Mouse (Mus musculus): Measurements from ENCODE around the gene Bcl2l13. TPM values are rescaled to one million over a fixed set of nuclear protein-coding genes. Genes with fewer than 3 reads are reported as not detected.

Gene Bcl2l13
- total and polyA plus RNA-seq, 2 experiments from 2014 or later, result 30.9 to 32.4 TPM

DNA sequence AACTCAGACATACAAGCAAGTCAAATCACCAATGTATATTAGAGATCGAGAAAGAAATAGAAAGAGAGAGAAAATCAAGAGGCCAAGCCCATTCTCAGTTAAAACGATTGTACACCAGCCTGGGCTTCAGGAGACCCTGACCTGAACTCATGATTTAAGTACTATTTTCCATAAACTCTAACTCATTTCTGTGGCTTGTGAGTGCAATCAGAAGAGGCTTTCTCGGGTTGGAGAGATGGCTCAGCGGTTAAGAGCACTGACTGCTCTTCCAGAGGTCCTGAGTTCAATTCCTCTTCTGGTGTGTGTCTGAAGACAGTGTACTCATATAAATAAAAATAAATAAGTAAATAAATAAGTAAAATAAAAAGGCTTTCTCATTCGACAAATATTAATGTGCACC, 14.3 kb upstream of the Bcl2l13 start:
- Histone ChIP-seq H3K27ac (ENCODE audit: low read depth) (peak overlapping the region; percentile 88; the same call in 1 of the 2 replicates), H3K27me3 (ENCODE audit: control insufficient read depth, insufficient read depth, low read length) (no peaks in the 10 kb centered on the region), H3K4me3 (ENCODE audit: low read depth, low read length) (peak overlapping the region; percentile 76), H3K9me3 (replicated peaks; ENCODE audit: control insufficient read depth, low read length) (no peaks in the 10 kb centered on the region), H3K4me2 (ENCODE audit: low read depth, low read length) (peak overlapping the region; percentile 66), H3K9ac (replicated peaks; ENCODE audit: low read depth, low read length) (peak overlapping the region; percentile 72), H3K36me3 (replicated peaks; ENCODE audit: control insufficient read depth, insufficient read depth, low read length) (peaks cover 21% of the 10 kb centered on the region), H3K4me1 (ENCODE audit: control insufficient read depth, insufficient read depth) (peaks cover 10% of the 10 kb centered on the region)
- DNase-seq (ENCODE audit: low spot score) (no peak), ATAC-seq (ENCODE audit: insufficient read depth, low read depth) (no peak)
- WGBS, result 48% methylated on average over 5 of the region's 5 CpGs
- no peak for TF ChIP-seq EP300 (IDR thresholded peaks at IDR 0.05; ENCODE audit: low read depth)
- TF ChIP-seq CTCF (IDR thresholded peaks at IDR 0.05; ENCODE audit: low read depth), result no peak

DNA sequence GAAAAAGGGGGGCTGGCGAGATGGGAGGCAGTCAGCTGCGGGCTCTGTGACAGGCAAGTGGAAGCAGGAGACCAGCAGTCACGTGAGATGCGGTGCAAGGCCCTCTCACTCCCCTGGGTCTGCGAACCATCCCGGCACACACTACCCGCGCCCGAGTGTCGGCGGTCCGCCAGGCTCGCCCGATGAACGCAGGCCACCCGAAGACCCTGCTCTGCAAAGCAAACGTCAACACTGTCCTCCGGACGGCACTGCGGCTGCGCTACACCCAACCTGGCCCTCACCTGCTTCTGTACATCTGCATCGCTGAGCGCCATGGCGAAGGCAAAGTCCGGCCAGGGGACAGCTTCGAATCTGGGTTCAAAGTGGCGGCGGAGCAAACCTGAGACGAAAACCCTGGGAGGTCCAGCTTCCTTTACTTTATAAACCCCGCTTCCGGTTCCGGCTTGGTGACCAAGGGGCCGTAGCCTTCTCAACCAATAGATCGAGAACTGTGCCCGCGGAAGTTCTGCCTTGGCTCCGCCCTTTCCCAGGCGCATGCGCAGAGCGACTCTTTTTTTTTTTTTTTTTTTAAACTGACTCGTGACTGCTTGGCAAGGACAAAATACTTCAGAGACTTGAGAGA, 13.6 kb upstream of the Bcl2l13 start, which contains the start of gene Atp6v1e1:
Atp6v1e1 (minus strand) TSS at position 487 of the 622 bp plus-strand sequence.
- ATAC-seq (ENCODE audit: insufficient read depth, low read depth) (peak; percentile 98), DNase-seq (ENCODE audit: low spot score) (peak; percentile 97)
- H3K27ac ChIP-seq (ENCODE audit: low read depth), result peak within 1 kb of the TSS; percentile 88
- H3K4me2 ChIP-seq (ENCODE audit: low read depth, low read length), result peak within 1 kb of the TSS; percentile 66
- H3K36me3 ChIP-seq (replicated peaks; ENCODE audit: control insufficient read depth, insufficient read depth, low read length), result peaks cover 18% of the 10 kb centered on the region
- peaks cover 10% of the 10 kb centered on the region for H3K4me1 ChIP-seq (ENCODE audit: control insufficient read depth, insufficient read depth)
- TF ChIP-seq EP300 (IDR thresholded peaks at IDR 0.05; ENCODE audit: low read depth) (no peak; the same call in 1 of the 2 replicates), CTCF (IDR thresholded peaks at IDR 0.05; ENCODE audit: low read depth) (0 out of 2 replicates have a peak, but pooled peaks have one; percentile 3)
- H3K27me3 ChIP-seq (ENCODE audit: control insufficient read depth, insufficient read depth, low read length), result no peaks in the 10 kb centered on the region
- H3K9ac ChIP-seq (replicated peaks; ENCODE audit: low read depth, low read length), result peak within 1 kb of the TSS; percentile 72
- under 1% methylated on average over 41 of the region's 41 CpGs for WGBS
- H3K4me3 ChIP-seq (ENCODE audit: low read depth, low read length), result peak within 1 kb of the TSS; percentile 76
- no peaks in the 10 kb centered on the region for H3K9me3 ChIP-seq (replicated peaks; ENCODE audit: control insufficient read depth, low read length)

DNA sequence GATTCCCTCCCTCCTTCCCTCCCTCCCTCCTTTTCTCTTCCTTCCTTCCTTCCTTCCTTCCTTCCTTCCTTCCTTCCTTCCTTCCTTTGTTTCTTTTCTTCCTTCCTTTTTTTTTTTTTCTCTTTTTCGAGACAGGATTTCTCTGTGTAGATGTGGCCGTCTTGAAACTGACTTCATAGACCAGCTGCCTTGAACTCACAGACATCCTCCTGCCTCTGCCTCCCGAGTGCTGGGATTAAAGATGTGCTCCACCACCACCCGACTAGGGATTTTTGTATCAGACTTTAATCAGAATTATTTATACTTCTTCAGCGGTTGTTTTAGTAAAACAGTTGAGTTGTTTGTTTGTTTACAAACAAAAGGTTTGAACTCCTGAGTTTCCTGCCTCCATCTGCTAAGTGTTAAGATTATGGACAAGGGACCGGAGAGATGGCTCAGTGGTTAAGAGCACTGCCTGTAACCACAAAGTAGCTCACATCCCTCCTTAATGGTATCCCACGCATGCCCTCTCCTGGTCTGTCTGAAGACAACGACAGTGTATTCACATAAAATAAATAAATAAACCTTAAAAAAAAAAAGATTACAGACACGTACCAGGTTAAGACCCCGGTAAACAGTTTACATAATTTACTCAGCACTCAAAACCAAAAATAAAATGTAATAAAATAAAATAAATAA, 12.9 kb upstream of the Bcl2l13 start:
- peaks cover 10% of the 10 kb centered on the region for H3K4me1 ChIP-seq (ENCODE audit: control insufficient read depth, insufficient read depth)
- no peaks in the 10 kb centered on the region for H3K9me3 ChIP-seq (replicated peaks; ENCODE audit: control insufficient read depth, low read length)
- H3K4me2 ChIP-seq (ENCODE audit: low read depth, low read length), result peak overlapping the region; percentile 66
- peak overlapping the region; percentile 88 for H3K27ac ChIP-seq (ENCODE audit: low read depth)
- H3K36me3 ChIP-seq (replicated peaks; ENCODE audit: control insufficient read depth, insufficient read depth, low read length), result peaks cover 12% of the 10 kb centered on the region
- TF ChIP-seq EP300 (IDR thresholded peaks at IDR 0.05; ENCODE audit: low read depth), result no peak; the same call in 1 of the 2 replicates
- TF ChIP-seq CTCF (IDR thresholded peaks at IDR 0.05; ENCODE audit: low read depth), result 0 out of 2 replicates have a peak, but pooled peaks have one; percentile 13
- H3K9ac ChIP-seq (replicated peaks; ENCODE audit: low read depth, low read length), result no peak overlapping the region
- H3K27me3 ChIP-seq (ENCODE audit: control insufficient read depth, insufficient read depth, low read length), result no peaks in the 10 kb centered on the region
- peak overlapping the region; percentile 76; the same call in 1 of the 2 replicates for H3K4me3 ChIP-seq (ENCODE audit: low read depth, low read length)
- ATAC-seq (ENCODE audit: insufficient read depth, low read depth), result no peak
- WGBS, result 64% methylated on average over 10 of the region's 10 CpGs
- DNase-seq (ENCODE audit: low spot score), result no peak

DNA sequence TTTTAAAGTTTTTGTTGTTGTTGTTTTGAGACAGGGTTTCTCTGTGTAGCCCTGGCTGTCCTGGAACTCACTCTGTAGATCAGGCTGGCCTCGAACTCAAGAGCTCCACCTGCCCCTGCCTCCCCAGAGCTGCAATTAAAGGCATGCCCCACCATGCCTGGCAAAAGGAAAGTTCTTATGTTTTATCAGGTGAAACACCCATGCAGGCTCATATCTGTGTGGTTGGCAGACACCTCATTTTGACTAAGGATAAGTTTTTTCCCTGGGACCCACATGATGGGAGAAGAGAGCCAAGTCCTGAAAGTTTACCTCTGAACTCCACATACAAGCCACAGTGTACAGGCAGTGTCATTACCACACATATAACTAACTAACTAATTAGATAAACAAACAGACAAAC, 6.0 kb upstream of the Bcl2l13 start:
- Histone ChIP-seq H3K4me1 (ENCODE audit: control insufficient read depth, insufficient read depth) (no peaks in the 10 kb centered on the region), H3K9ac (replicated peaks; ENCODE audit: low read depth, low read length) (no peak overlapping the region), H3K27ac (ENCODE audit: low read depth) (no peak overlapping the region), H3K4me2 (ENCODE audit: low read depth, low read length) (no peak overlapping the region), H3K4me3 (ENCODE audit: low read depth, low read length) (no peak overlapping the region), H3K36me3 (replicated peaks; ENCODE audit: control insufficient read depth, insufficient read depth, low read length) (no peaks in the 10 kb centered on the region), H3K27me3 (ENCODE audit: control insufficient read depth, insufficient read depth, low read length) (no peaks in the 10 kb centered on the region), H3K9me3 (replicated peaks; ENCODE audit: control insufficient read depth, low read length) (no peaks in the 10 kb centered on the region)
- no peak for TF ChIP-seq CTCF (IDR thresholded peaks at IDR 0.05; ENCODE audit: low read depth)
- TF ChIP-seq EP300 (IDR thresholded peaks at IDR 0.05; ENCODE audit: low read depth), result no peak
- WGBS, result 67% methylated on average over 1 of the region's 1 CpGs
- no peak for ATAC-seq (ENCODE audit: insufficient read depth, low read depth)
- DNase-seq (ENCODE audit: low spot score), result no peak

DNA sequence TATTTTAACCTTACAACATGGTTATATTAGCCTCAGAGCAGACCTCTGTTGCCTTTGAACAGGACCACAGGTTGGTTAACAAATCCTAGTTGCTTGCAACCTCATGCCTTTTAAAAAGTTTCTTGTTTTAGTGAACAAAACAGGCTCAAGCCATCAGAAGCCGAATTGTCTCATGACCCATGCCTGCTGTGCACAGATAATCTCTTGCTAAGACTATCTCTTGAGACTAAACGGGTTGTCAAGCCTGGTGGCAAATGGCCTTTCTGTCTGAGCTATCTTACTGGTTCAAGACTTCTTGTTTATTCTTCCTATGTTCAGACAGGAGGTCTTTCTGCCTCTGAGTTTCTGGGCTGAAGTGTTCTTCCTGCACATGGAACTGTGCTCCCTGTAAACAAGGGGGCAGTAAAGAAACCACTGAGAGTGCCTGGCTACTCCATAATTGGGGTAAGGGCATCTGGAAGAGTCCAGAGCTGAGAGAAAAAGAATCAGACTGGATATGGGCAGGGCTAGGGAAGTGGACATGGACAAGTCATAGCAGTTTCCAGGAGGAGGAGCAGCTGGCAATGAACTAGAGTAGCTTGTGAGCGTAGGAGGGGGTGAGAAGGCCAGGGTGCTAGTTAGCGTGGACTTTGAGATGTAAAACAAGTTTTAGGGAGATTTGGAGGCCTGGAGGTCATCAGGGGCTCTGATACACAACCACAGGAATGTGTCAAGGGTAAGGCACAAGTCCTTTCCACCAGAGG, 5.0 kb upstream of the Bcl2l13 start:
- H3K4me3 ChIP-seq (ENCODE audit: low read depth, low read length), result no peak overlapping the region
- no peaks in the 10 kb centered on the region for H3K4me1 ChIP-seq (ENCODE audit: control insufficient read depth, insufficient read depth)
- H3K27ac ChIP-seq (ENCODE audit: low read depth), result no peak overlapping the region
- no peak for DNase-seq (ENCODE audit: low spot score)
- no peaks in the 10 kb centered on the region for H3K9me3 ChIP-seq (replicated peaks; ENCODE audit: control insufficient read depth, low read length)
- ATAC-seq (ENCODE audit: insufficient read depth, low read depth), result no peak
- H3K4me2 ChIP-seq (ENCODE audit: low read depth, low read length), result no peak overlapping the region
- no peaks in the 10 kb centered on the region for H3K36me3 ChIP-seq (replicated peaks; ENCODE audit: control insufficient read depth, insufficient read depth, low read length)
- H3K9ac ChIP-seq (replicated peaks; ENCODE audit: low read depth, low read length), result no peak overlapping the region
- H3K27me3 ChIP-seq (ENCODE audit: control insufficient read depth, insufficient read depth, low read length), result no peaks in the 10 kb centered on the region
- 60% methylated on average over 4 of the region's 4 CpGs for WGBS
- TF ChIP-seq CTCF (IDR thresholded peaks at IDR 0.05; ENCODE audit: low read depth), result no peak
